In the genomic region with DNA sequence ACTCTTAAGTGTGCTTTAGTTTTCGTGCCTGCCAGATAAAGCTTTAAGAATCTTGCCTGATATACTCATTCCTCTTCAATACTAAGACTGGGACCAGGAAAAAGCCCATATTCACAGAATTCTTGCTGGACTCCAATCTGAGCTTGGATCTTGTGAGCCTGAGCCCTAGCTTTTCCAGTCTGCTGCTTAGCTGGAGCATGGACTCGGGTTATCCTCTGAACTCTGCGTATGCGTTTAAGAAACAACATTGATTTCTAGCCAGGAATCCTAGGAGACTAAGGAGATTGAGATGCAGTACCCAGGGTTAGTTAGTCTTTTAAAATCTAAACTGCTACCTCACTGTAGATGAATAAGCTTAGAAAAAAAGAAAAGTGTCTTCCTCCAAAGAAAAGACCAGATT, we compare ENCODE assay signal across 18 mouse cellular contexts. TPM values are rescaled to one million over a fixed set of nuclear protein-coding genes. Genes with fewer than 3 reads are reported as not detected.
"Had no signal": no experiment of that assay in that cellular context is flagged by ENCODE, and none has a peak within 500 bp of the region (broad histone marks: within the 10 kb centered on the region; RNA-seq: fewer than 3 reads in every experiment).

No protein-coding gene starts in this region.

- H3K4me2 ChIP-seq: lung, embryonic 15.5 days; midbrain, embryonic 11.5 days; midbrain, embryonic 13.5 days; midbrain, embryonic 15.5 days; neural tube, embryonic 12.5 days; stomach, embryonic 15.5 days had no signal

- H3K9me3 ChIP-seq: lung, embryonic 15.5 days; megakaryocyte, embryonic 14.5 days; midbrain, embryonic 13.5 days; midbrain, embryonic 15.5 days; neural tube, embryonic 12.5 days; stomach, embryonic 15.5 days had no signal

- H3K4me3 ChIP-seq: lung, embryonic 15.5 days; megakaryocyte, embryonic 14.5 days; midbrain, embryonic 13.5 days; midbrain, embryonic 15.5 days; neural tube, embryonic 12.5 days; stomach, embryonic 15.5 days had no signal

- H3K27ac ChIP-seq: lung, embryonic 15.5 days; macrophage; midbrain, embryonic 13.5 days; midbrain, embryonic 15.5 days; neural tube, embryonic 12.5 days; stomach, embryonic 15.5 days; stomach, postnatal 0 days had no signal

- ATAC-seq: lung, postnatal 0 days; midbrain, embryonic 13.5 days; midbrain, embryonic 15.5 days had no signal

- H3K4me1 ChIP-seq: lung, embryonic 15.5 days; megakaryocyte, embryonic 14.5 days; midbrain, embryonic 13.5 days; midbrain, embryonic 15.5 days; neural tube, embryonic 12.5 days; stomach, embryonic 15.5 days had no signal

- DNase-seq: lung, adult 2 months; lung, postnatal 14 days; lung, postnatal 36 days; right cerebral cortex, postnatal 14 days; thymus, adult 2 months; thymus, postnatal 25 days; thymus, postnatal 4 days had no signal

- H3K9ac ChIP-seq: lung, embryonic 15.5 days; midbrain, embryonic 13.5 days; midbrain, embryonic 15.5 days; neural tube, embryonic 12.5 days; stomach, embryonic 15.5 days had no signal

- H3K27me3 ChIP-seq: lung, embryonic 15.5 days; megakaryocyte, embryonic 14.5 days; midbrain, embryonic 13.5 days; midbrain, embryonic 15.5 days; neural tube, embryonic 12.5 days; stomach, embryonic 15.5 days had no signal

- H3K36me3 ChIP-seq: lung, embryonic 15.5 days; midbrain, embryonic 13.5 days; midbrain, embryonic 15.5 days; neural tube, embryonic 12.5 days; stomach, embryonic 15.5 days had no signal

RNA-seq across cellular contexts. Expression of a gene that starts 20.9 kb away (rescaled TPM):
- total RNA-seq: monocyte, adult 5-6 weeks had no signal
